Mouse (Mus musculus) midbrain, embryonic 15.5 days (tissue): ENCODE results near the gene Smim22. TPM values are rescaled to one million over a fixed set of nuclear protein-coding genes. Genes with fewer than 3 reads are reported as not detected.

Experiments used
- ATAC-seq: fragments of 200-750 bp; cut with Nextera tagmentation; replicated peaks from 2 replicates; pipeline ENCODE4 v1.8.0; 2017; ENCODE audit warnings: moderate TSS enrichment
- H3K27ac ChIP-seq: fragments of 300-500 bp; sonication (generic); 2 replicates; pipeline ENCODE4 v1.5.1; 2015; ENCODE audit warnings: mild to moderate bottlenecking, inconsistent platforms
- H3K27me3 ChIP-seq: fragments of 300-500 bp; sonication (generic); replicated peaks from 2 replicates; pipeline ENCODE4 v1.6.1; 2015; ENCODE audit warnings: inconsistent platforms
- H3K36me3 ChIP-seq: fragments of 300-500 bp; sonication (generic); replicated peaks from 2 replicates; pipeline ENCODE4 v1.6.1; 2015; ENCODE audit warnings: inconsistent platforms
- H3K4me1 ChIP-seq: fragments of 300-500 bp; sonication (generic); 2 replicates; pipeline ENCODE4 v1.6.1; 2015; ENCODE audit warnings: inconsistent platforms
- H3K4me2 ChIP-seq: fragments of 300-500 bp; sonication (generic); 2 replicates; pipeline ENCODE4 v1.6.1; 2015; ENCODE audit warnings: inconsistent platforms, mild to moderate bottlenecking, moderate library complexity
- H3K4me3 ChIP-seq: fragments of 300-500 bp; sonication (generic); 2 replicates; pipeline ENCODE4 v1.5.1; 2015; ENCODE audit warnings: mild to moderate bottlenecking, inconsistent platforms
- H3K9ac ChIP-seq: fragments of 300-500 bp; sonication (generic); 2 replicates; pipeline ENCODE4 v1.6.1; 2015; ENCODE audit warnings: mild to moderate bottlenecking, inconsistent platforms
- H3K9me3 ChIP-seq: fragments of 300-500 bp; sonication (generic); 2 replicates; pipeline ENCODE4 v1.6.1; 2016; ENCODE audit warnings: inconsistent platforms
- WGBS: fragments of 180-500 bp; shearing (Covaris S2); methylation state at CpG from one replicate; pipeline ENCODE4 v1.1.7; 2015; ENCODE audit warnings: mixed read lengths; 5-methylcytosine and 5-hydroxymethylcytosine counted together
- polyA plus RNA-seq: library from polyadenylated mRNA; unstranded; fragments of >200 nt; fragmentation: Nextera tagmentation; extraction: Ambion mirVana; gene quantifications from 2 replicates; pipeline ENCODE4 v1.2.1, GENCODE M21; 2015

Gene Smim22
- polyA plus RNA-seq, 1 experiment from 2014 or later = 1.6 TPM

- Histone ChIP-seq H3K9me3 (no peaks in the 10 kb centered on the region), H3K36me3 (0 out of 2 replicates have a peak, but pooled peaks cover 3% of the 10 kb centered on the region), H3K4me1 (no peaks in the 10 kb centered on the region), H3K27ac (no peak overlapping the region), H3K27me3 (no peaks in the 10 kb centered on the region), H3K4me3 (no peak overlapping the region), H3K4me2 (no peak overlapping the region), H3K9ac (no peak overlapping the region)
- ATAC-seq = no peak
- 68% methylated on average over 2 of the region's 2 CpGs for WGBS
Observed at GRCm38 (mm10) chr16:4976180-4976579, 30.9 kb upstream of the Smim22 start.

- H3K4me2 ChIP-seq = no peak overlapping the region
- ATAC-seq = no peak
- H3K9me3 ChIP-seq = no peaks in the 10 kb centered on the region
- WGBS = 72% methylated on average over 5 of the region's 5 CpGs
- no peaks in the 10 kb centered on the region for H3K27me3 ChIP-seq
- H3K36me3 ChIP-seq = no peaks in the 10 kb centered on the region
- H3K4me3 ChIP-seq = no peak overlapping the region
- no peak overlapping the region for H3K9ac ChIP-seq
- H3K4me1 ChIP-seq = no peaks in the 10 kb centered on the region
- H3K27ac ChIP-seq = no peak overlapping the region
Observed at GRCm38 (mm10) chr16:4978275-4979051, 28.6 kb upstream of the Smim22 start.

GRCm38 (mm10) chr16:4979755-4980380 is 27.2 kb upstream of the Smim22 start:
- no peaks in the 10 kb centered on the region for H3K27me3 ChIP-seq
- H3K4me2 ChIP-seq = no peak overlapping the region
- no peak overlapping the region for H3K9ac ChIP-seq
- no peaks in the 10 kb centered on the region for H3K4me1 ChIP-seq
- ATAC-seq = no peak
- H3K4me3 ChIP-seq = no peak overlapping the region
- no peaks in the 10 kb centered on the region for H3K9me3 ChIP-seq
- 76% methylated on average over 4 of the region's 4 CpGs for WGBS
- no peak overlapping the region for H3K27ac ChIP-seq
- no peaks in the 10 kb centered on the region for H3K36me3 ChIP-seq

- 92% methylated on average over 12 of the region's 12 CpGs for WGBS
- ATAC-seq = no peak
- Histone ChIP-seq H3K4me2 (no peak overlapping the region), H3K36me3 (no peaks in the 10 kb centered on the region), H3K9me3 (no peaks in the 10 kb centered on the region), H3K4me3 (no peak overlapping the region), H3K9ac (no peak overlapping the region), H3K4me1 (no peaks in the 10 kb centered on the region), H3K27me3 (no peaks in the 10 kb centered on the region), H3K27ac (no peak overlapping the region)
Observed at GRCm38 (mm10) chr16:4984717-4985116, 22.4 kb upstream of the Smim22 start.

- Histone ChIP-seq H3K27ac (no peak overlapping the region), H3K9ac (no peak overlapping the region), H3K36me3 (no peaks in the 10 kb centered on the region), H3K4me3 (no peak overlapping the region), H3K27me3 (no peaks in the 10 kb centered on the region), H3K4me2 (no peak overlapping the region), H3K9me3 (no peaks in the 10 kb centered on the region), H3K4me1 (no peaks in the 10 kb centered on the region)
- ATAC-seq = no peak
- WGBS = 86% methylated on average over 4 of the region's 4 CpGs
Observed at GRCm38 (mm10) chr16:4993276-4993675, 13.8 kb upstream of the Smim22 start.

- Histone ChIP-seq H3K27ac (no peak within 1 kb of the TSS), H3K4me3 (no peak within 1 kb of the TSS), H3K9me3 (no peaks in the 10 kb centered on the region), H3K27me3 (no peaks in the 10 kb centered on the region), H3K9ac (no peak within 1 kb of the TSS), H3K4me1 (no peaks in the 10 kb centered on the region), H3K4me2 (no peak within 1 kb of the TSS), H3K36me3 (no peaks in the 10 kb centered on the region)
- no peak for ATAC-seq
- WGBS = 54% methylated on average over 3 of the region's 3 CpGs
Observed at GRCm38 (mm10) chr16:4997553-4997952, 9.5 kb upstream of the Smim22 start, which contains the start of gene Sept12. Gene Sept12 (minus strand): TSS chr16:4997852.

- WGBS = 79% methylated on average over 1 of the region's 1 CpGs
- Histone ChIP-seq H3K4me2 (no peak overlapping the region), H3K9me3 (no peaks in the 10 kb centered on the region), H3K27me3 (no peaks in the 10 kb centered on the region), H3K9ac (no peak overlapping the region), H3K4me3 (no peak overlapping the region), H3K36me3 (no peaks in the 10 kb centered on the region), H3K27ac (no peak overlapping the region), H3K4me1 (no peaks in the 10 kb centered on the region)
- no peak for ATAC-seq
Observed at GRCm38 (mm10) chr16:4998984-4999383, 8.1 kb upstream of the Smim22 start.

GRCm38 (mm10) chr16:5000611-5001010 is 6.5 kb upstream of the Smim22 start:
- H3K4me3 ChIP-seq = no peak overlapping the region
- H3K9me3 ChIP-seq = no peaks in the 10 kb centered on the region
- H3K4me2 ChIP-seq = no peak overlapping the region
- no peak overlapping the region for H3K9ac ChIP-seq
- ATAC-seq = no peak
- 64% methylated on average over 3 of the region's 3 CpGs for WGBS
- H3K36me3 ChIP-seq = no peaks in the 10 kb centered on the region
- no peaks in the 10 kb centered on the region for H3K4me1 ChIP-seq
- no peak overlapping the region for H3K27ac ChIP-seq
- H3K27me3 ChIP-seq = no peaks in the 10 kb centered on the region

- WGBS = 48% methylated on average over 6 of the region's 6 CpGs
- ATAC-seq = no peak
- Histone ChIP-seq H3K27me3 (no peaks in the 10 kb centered on the region), H3K9me3 (no peaks in the 10 kb centered on the region), H3K4me1 (peaks cover 9% of the 10 kb centered on the region), H3K4me3 (no peak overlapping the region), H3K9ac (no peak overlapping the region), H3K4me2 (no peak overlapping the region), H3K36me3 (no peaks in the 10 kb centered on the region), H3K27ac (no peak overlapping the region)
Observed at GRCm38 (mm10) chr16:5007492-5007891, 404 bp downstream of the Smim22 start.

GRCm38 (mm10) chr16:5008076-5008475 is 988 bp downstream of the Smim22 start:
- Histone ChIP-seq H3K36me3 (no peaks in the 10 kb centered on the region), H3K27ac (no peak overlapping the region), H3K4me3 (no peak overlapping the region), H3K9ac (no peak overlapping the region), H3K4me1 (peaks cover 13% of the 10 kb centered on the region), H3K27me3 (no peaks in the 10 kb centered on the region), H3K4me2 (no peak overlapping the region), H3K9me3 (no peaks in the 10 kb centered on the region)
- ATAC-seq = no peak
- 85% methylated on average over 12 of the region's 12 CpGs for whole genome bisulfite sequencing

GRCm38 (mm10) chr16:5010371-5010935 is 3.4 kb downstream of the Smim22 start:
- WGBS = 85% methylated on average over 10 of the region's 10 CpGs
- Histone ChIP-seq H3K4me3 (no peak overlapping the region), H3K27ac (no peak overlapping the region), H3K27me3 (no peaks in the 10 kb centered on the region), H3K9me3 (no peaks in the 10 kb centered on the region), H3K4me2 (no peak overlapping the region), H3K36me3 (peaks cover 6% of the 10 kb centered on the region), H3K9ac (no peak overlapping the region), H3K4me1 (peaks cover 13% of the 10 kb centered on the region)
- ATAC-seq = no peak

GRCm38 (mm10) chr16:5011285-5011684 is 4.2 kb downstream of the Smim22 start:
- Histone ChIP-seq H3K9me3 (no peaks in the 10 kb centered on the region), H3K27ac (no peak overlapping the region), H3K4me1 (peaks cover 13% of the 10 kb centered on the region), H3K4me3 (no peak overlapping the region), H3K36me3 (peaks cover 11% of the 10 kb centered on the region), H3K9ac (no peak overlapping the region), H3K4me2 (no peak overlapping the region), H3K27me3 (no peaks in the 10 kb centered on the region)
- WGBS = 90% methylated on average over 7 of the region's 7 CpGs
- no peak for ATAC-seq
